Mouse (Mus musculus): ENCODE measurements around the gene Ybx1.

Ybx1 gene

GRCm38 (mm10) chr4:119234348-119234747 lies 60.1 kb downstream of the Ybx1 start:
- in situ Hi-C loops (cut with MseI, MboI), result no loop called here

- in situ Hi-C loops (cut with MseI, MboI), result no loop called here
Measured at GRCm38 (mm10) chr4:119233256-119233901, 61.0 kb downstream of the Ybx1 start.

- in situ Hi-C loops (cut with MseI, MboI), result no loop called here
Measured at GRCm38 (mm10) chr4:119232410-119233255, 61.8 kb downstream of the Ybx1 start, which contains the start of the genes AU022252 and P3h1. Gene AU022252, minus strand, starts transcription at chr4:119232712. Gene P3h1, plus strand, starts transcription at chr4:119232915.

Data from mouse trophoblast stem cell (cell line).